Mouse (Mus musculus) midbrain, embryonic 12.5 days (tissue): ENCODE data around the gene Defb23. TPM values are rescaled to one million over a fixed set of nuclear protein-coding genes. Genes with fewer than 3 reads are reported as not detected.

Experiments
- ATAC-seq: fragments of 200-750 bp; cut with Nextera tagmentation; 2 replicates; pipeline ENCODE4 v1.8.0; 2017; ENCODE audit warnings: low read depth, moderate TSS enrichment, moderate library complexity; ENCODE audit not compliant: low FRiP score
- H3K27ac ChIP-seq: fragments of 300-500 bp; sonication (generic); replicated peaks from 2 replicates; pipeline ENCODE4 v1.5.1; 2016; ENCODE audit warnings: mild to moderate bottlenecking
- H3K27me3 ChIP-seq: fragments of 300-500 bp; sonication (generic); 2 replicates; pipeline ENCODE4 v1.6.1; 2016; ENCODE audit warnings: mild to moderate bottlenecking
- H3K36me3 ChIP-seq: fragments of 300-500 bp; sonication (generic); 2 replicates; pipeline ENCODE4 v1.6.1; 2016
- H3K4me1 ChIP-seq: fragments of 300-500 bp; sonication (generic); 2 replicates; pipeline ENCODE4 v1.6.1; 2016
- H3K4me2 ChIP-seq: fragments of 300-500 bp; sonication (generic); replicated peaks from 2 replicates; pipeline ENCODE4 v1.6.1; 2016; ENCODE audit warnings: mild to moderate bottlenecking, moderate library complexity
- H3K4me3 ChIP-seq: fragments of 300-500 bp; sonication (generic); 2 replicates; pipeline ENCODE4 v1.5.1; 2016; ENCODE audit warnings: mild to moderate bottlenecking
- H3K9ac ChIP-seq: fragments of 300-500 bp; sonication (generic); replicated peaks from 2 replicates; pipeline ENCODE4 v1.6.1; 2016; ENCODE audit warnings: mild to moderate bottlenecking, moderate library complexity
- H3K9me3 ChIP-seq: fragments of 300-500 bp; sonication (generic); 2 replicates; pipeline ENCODE4 v1.6.1; 2016; ENCODE audit warnings: mild to moderate bottlenecking
- WGBS: fragments of 180-500 bp; shearing (Covaris S2); methylation state at CpG from one replicate; pipeline ENCODE4 v1.1.7; 2016; 5-methylcytosine and 5-hydroxymethylcytosine counted together
- polyA plus RNA-seq: library from polyadenylated mRNA; unstranded; fragments of >200 nt; fragmentation: Nextera tagmentation; extraction: Ambion mirVana; gene quantifications from 2 replicates; pipeline ENCODE4 v1.2.1, GENCODE M21; 2016

The Defb23 gene
- polyA plus RNA-seq, 1 experiment from 2014 or later: not detected

- ATAC-seq: no peak
These were observed 8.0 kb upstream of the Defb23 start for GRCm38 (mm10) chr2:152472434-152472833.

GRCm38 (mm10) chr2:152470973-152471372 is 6.6 kb upstream of the Defb23 start:
- no peak for ATAC-seq
- H3K27ac ChIP-seq: no peak overlapping the region
- H3K4me3 ChIP-seq: no peak overlapping the region
- H3K4me1 ChIP-seq: no peaks in the 10 kb centered on the region
- H3K27me3 ChIP-seq: no peaks in the 10 kb centered on the region
- H3K9ac ChIP-seq: no peak overlapping the region
- WGBS: 35% methylated on average over 7 of the region's 7 CpGs
- no peaks in the 10 kb centered on the region for H3K9me3 ChIP-seq
- H3K4me2 ChIP-seq: no peak overlapping the region
- H3K36me3 ChIP-seq: no peaks in the 10 kb centered on the region

More at GRCm38 (mm10) chr2:152472434-152472833, 8.0 kb upstream of the Defb23 start:
- Histone ChIP-seq H3K9ac (no peak overlapping the region), H3K27me3 (no peaks in the 10 kb centered on the region), H3K4me2 (no peak overlapping the region), H3K4me3 (no peak overlapping the region), H3K27ac (no peak overlapping the region), H3K36me3 (no peaks in the 10 kb centered on the region), H3K4me1 (no peaks in the 10 kb centered on the region), H3K9me3 (no peaks in the 10 kb centered on the region)
- 37% methylated on average over 3 of the region's 3 CpGs for WGBS

GRCm38 (mm10) chr2:152459241-152459640 is 5.2 kb downstream of the Defb23 start:
- Histone ChIP-seq H3K4me2 (no peak overlapping the region), H3K4me1 (no peaks in the 10 kb centered on the region), H3K9me3 (no peaks in the 10 kb centered on the region), H3K27me3 (no peaks in the 10 kb centered on the region), H3K36me3 (no peaks in the 10 kb centered on the region), H3K9ac (no peak overlapping the region), H3K4me3 (no peak overlapping the region), H3K27ac (no peak overlapping the region)
- ATAC-seq: no peak
- 78% methylated on average over 13 of the region's 13 CpGs for WGBS

- no peak overlapping the region for H3K27ac ChIP-seq
- H3K9me3 ChIP-seq: no peaks in the 10 kb centered on the region
- no peaks in the 10 kb centered on the region for H3K4me1 ChIP-seq
- H3K27me3 ChIP-seq: 0 out of 2 replicates have a peak, but pooled peaks cover 5% of the 10 kb centered on the region
- no peak overlapping the region for H3K4me3 ChIP-seq
- H3K9ac ChIP-seq: no peak overlapping the region
- ATAC-seq: no peak
- no peak overlapping the region for H3K4me2 ChIP-seq
- H3K36me3 ChIP-seq: no peaks in the 10 kb centered on the region
- 74% methylated on average over 4 of the region's 4 CpGs for WGBS
These were observed 12.2 kb downstream of the Defb23 start for GRCm38 (mm10) chr2:152452101-152452781.

- ATAC-seq: no peak
- H3K9me3 ChIP-seq: no peaks in the 10 kb centered on the region
- no peak overlapping the region for H3K4me3 ChIP-seq
- no peak overlapping the region for H3K9ac ChIP-seq
- no peaks in the 10 kb centered on the region for H3K36me3 ChIP-seq
- H3K27me3 ChIP-seq: 0 out of 2 replicates have a peak, but pooled peaks cover 5% of the 10 kb centered on the region
- H3K4me1 ChIP-seq: no peaks in the 10 kb centered on the region
- no peak overlapping the region for H3K4me2 ChIP-seq
- H3K27ac ChIP-seq: no peak overlapping the region
- WGBS: 2% methylated on average over 5 of the region's 5 CpGs
These were observed 14.2 kb downstream of the Defb23 start for GRCm38 (mm10) chr2:152450241-152450640.

- H3K27me3 ChIP-seq: 0 out of 2 replicates have a peak, but pooled peaks cover 5% of the 10 kb centered on the region
- no peak overlapping the region for H3K4me3 ChIP-seq
- no peak overlapping the region for H3K9ac ChIP-seq
- no peak overlapping the region for H3K27ac ChIP-seq
- ATAC-seq: no peak
- no peak overlapping the region for H3K4me2 ChIP-seq
- H3K4me1 ChIP-seq: no peaks in the 10 kb centered on the region
- no peaks in the 10 kb centered on the region for H3K9me3 ChIP-seq
- WGBS: 55% methylated on average over 5 of the region's 5 CpGs
- no peaks in the 10 kb centered on the region for H3K36me3 ChIP-seq
These were observed 17.0 kb downstream of the Defb23 start for GRCm38 (mm10) chr2:152447461-152447860.

- Histone ChIP-seq H3K4me2 (no peak overlapping the region), H3K4me1 (no peaks in the 10 kb centered on the region), H3K9ac (no peak overlapping the region), H3K27ac (no peak overlapping the region), H3K36me3 (no peaks in the 10 kb centered on the region), H3K4me3 (no peak overlapping the region), H3K9me3 (no peaks in the 10 kb centered on the region), H3K27me3 (0 out of 2 replicates have a peak, but pooled peaks cover 5% of the 10 kb centered on the region)
- WGBS: 69% methylated on average over 2 of the region's 2 CpGs
- no peak for ATAC-seq
These were observed 17.8 kb downstream of the Defb23 start for GRCm38 (mm10) chr2:152446642-152447041.

- Histone ChIP-seq H3K36me3 (no peaks in the 10 kb centered on the region), H3K27me3 (no peaks in the 10 kb centered on the region), H3K4me3 (no peak overlapping the region), H3K4me1 (no peaks in the 10 kb centered on the region), H3K27ac (no peak overlapping the region), H3K4me2 (no peak overlapping the region), H3K9me3 (no peaks in the 10 kb centered on the region), H3K9ac (no peak overlapping the region)
- WGBS: 88% methylated on average over 8 of the region's 8 CpGs
- ATAC-seq: no peak
These were observed 21.1 kb downstream of the Defb23 start for GRCm38 (mm10) chr2:152443281-152443680.

GRCm38 (mm10) chr2:152442322-152442721 is 22.1 kb downstream of the Defb23 start:
- WGBS: 73% methylated on average over 4 of the region's 4 CpGs
- H3K4me1 ChIP-seq: peaks cover 1% of the 10 kb centered on the region; the same call in 1 of the 2 replicates
- ATAC-seq: no peak
- no peaks in the 10 kb centered on the region for H3K36me3 ChIP-seq
- H3K27ac ChIP-seq: no peak overlapping the region
- no peak overlapping the region for H3K9ac ChIP-seq
- no peak overlapping the region for H3K4me2 ChIP-seq
- H3K27me3 ChIP-seq: no peaks in the 10 kb centered on the region
- no peaks in the 10 kb centered on the region for H3K9me3 ChIP-seq
- H3K4me3 ChIP-seq: no peak overlapping the region

- no peak overlapping the region for H3K9ac ChIP-seq
- no peaks in the 10 kb centered on the region for H3K36me3 ChIP-seq
- H3K4me3 ChIP-seq: no peak overlapping the region
- H3K27ac ChIP-seq: no peak overlapping the region
- H3K27me3 ChIP-seq: 0 out of 2 replicates have a peak, but pooled peaks cover 4% of the 10 kb centered on the region
- H3K4me2 ChIP-seq: no peak overlapping the region
- H3K4me1 ChIP-seq: peaks cover 5% of the 10 kb centered on the region; the same call in 1 of the 2 replicates
- ATAC-seq: no peak
- WGBS: 81% methylated on average over 2 of the region's 2 CpGs
- no peaks in the 10 kb centered on the region for H3K9me3 ChIP-seq
These were observed 24.6 kb downstream of the Defb23 start for GRCm38 (mm10) chr2:152439833-152440232.

GRCm38 (mm10) chr2:152438963-152439362 is 25.5 kb downstream of the Defb23 start:
- Histone ChIP-seq H3K4me2 (no peak overlapping the region), H3K9ac (no peak overlapping the region), H3K4me1 (peaks cover 5% of the 10 kb centered on the region; the same call in 1 of the 2 replicates), H3K9me3 (no peaks in the 10 kb centered on the region), H3K27me3 (peaks cover 4% of the 10 kb centered on the region; the same call in 1 of the 2 replicates), H3K27ac (no peak overlapping the region), H3K4me3 (no peak overlapping the region), H3K36me3 (no peaks in the 10 kb centered on the region)
- WGBS: 58% methylated on average over 1 of the region's 1 CpGs
- ATAC-seq: no peak

GRCm38 (mm10) chr2:152436983-152437860 is 27.2 kb downstream of the Defb23 start:
- no peaks in the 10 kb centered on the region for H3K9me3 ChIP-seq
- peak overlapping the region; percentile 58 for H3K4me2 ChIP-seq
- peak overlapping the region; percentile 43; the same call in 1 of the 2 replicates for H3K9ac ChIP-seq
- ATAC-seq: peak; percentile 81
- peaks cover 10% of the 10 kb centered on the region; the same call in 1 of the 2 replicates for H3K27me3 ChIP-seq
- H3K4me1 ChIP-seq: peaks cover 5% of the 10 kb centered on the region; the same call in 1 of the 2 replicates
- 0 out of 2 replicates have a peak overlapping the region, but pooled peaks have one; percentile 2 for H3K27ac ChIP-seq
- 4% methylated on average over 23 of the region's 23 CpGs for WGBS
- H3K36me3 ChIP-seq: no peaks in the 10 kb centered on the region
- peak overlapping the region; percentile 34 for H3K4me3 ChIP-seq
